Mouse (Mus musculus) A20 (cell line): ENCODE data around the gene Prcp.
"Not testable (repeated sequence)": the region's sequence is repeated elsewhere in the genome, so short reads cannot be mapped to it uniquely, and the experiment has no call there.

Experiments
- DNase-seq: peaks from one replicate; pipeline ENCODE4 v3.0.0-alpha.2; 2011; ENCODE audit warnings: low read depth, low spot score

The Prcp gene

DNA sequence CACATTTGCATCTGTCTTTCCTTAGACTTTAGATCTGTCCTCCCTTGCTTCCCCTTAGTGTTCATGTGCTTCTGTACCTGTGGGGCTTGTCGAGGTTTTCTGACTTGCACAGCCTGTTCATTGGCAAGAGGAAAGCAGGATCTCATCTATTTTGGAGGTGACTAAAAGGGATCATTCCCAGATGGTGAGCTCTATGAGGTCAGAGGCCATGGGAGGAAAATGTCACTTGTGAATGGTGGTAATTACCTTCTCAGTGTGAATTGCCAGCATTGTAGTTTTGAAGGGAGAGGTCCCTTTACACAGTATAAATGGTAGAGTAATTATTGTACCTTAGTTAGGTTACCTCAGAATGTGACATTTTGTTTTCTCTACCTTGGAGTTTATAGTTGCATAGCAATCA, 15.9 kb downstream of the Prcp start:
- DNase-seq: no peak

DNA sequence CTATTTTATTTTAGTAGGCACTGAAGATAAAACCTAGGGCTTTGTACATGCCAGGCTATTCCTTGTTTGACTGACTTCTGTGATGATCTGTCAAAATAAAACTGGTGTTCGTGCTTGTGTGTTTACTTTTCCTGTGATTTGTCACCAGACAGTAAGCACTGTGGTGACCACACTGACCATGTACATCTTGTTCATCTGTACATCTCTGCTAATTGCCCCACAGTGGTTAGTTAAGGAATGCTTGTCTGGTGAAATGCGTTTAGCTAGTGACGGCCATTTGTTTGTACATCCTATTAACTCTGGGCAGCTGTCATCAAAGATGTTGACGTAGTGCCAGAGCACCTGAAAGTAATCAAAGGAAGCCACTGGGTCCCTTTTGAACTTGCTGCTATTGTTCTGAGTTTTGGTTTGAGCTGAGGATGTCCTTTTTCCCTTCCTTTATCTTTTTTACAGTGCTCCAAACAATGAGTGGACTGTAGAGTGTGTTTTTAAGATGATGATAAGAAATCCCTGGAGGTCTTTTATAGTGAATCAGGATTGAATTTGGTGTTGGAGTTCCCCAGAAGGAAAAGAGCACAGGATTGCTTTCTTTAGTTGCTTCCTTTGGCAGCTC, 16.5 kb downstream of the Prcp start:
- no peak for DNase-seq

DNA sequence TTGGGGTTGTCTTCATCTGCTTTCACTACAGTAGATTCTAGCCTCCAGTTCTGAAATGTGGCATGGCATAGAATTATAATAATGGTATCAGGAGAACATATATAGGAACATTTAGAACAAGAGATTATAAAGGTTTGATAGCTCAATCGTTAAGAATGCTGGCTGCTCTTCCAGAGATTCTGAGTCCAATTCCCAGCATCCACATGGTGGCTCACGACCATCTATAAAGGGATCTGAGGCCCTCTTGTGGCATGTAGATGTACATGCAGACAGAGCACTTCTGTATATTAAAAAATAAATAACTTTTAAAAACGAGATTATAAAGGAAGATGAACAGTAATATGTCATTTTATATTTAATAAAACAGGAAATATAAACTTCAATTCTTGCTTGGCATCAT, 19.2 kb downstream of the Prcp start:
- peak; percentile 60 for DNase-seq

DNA sequence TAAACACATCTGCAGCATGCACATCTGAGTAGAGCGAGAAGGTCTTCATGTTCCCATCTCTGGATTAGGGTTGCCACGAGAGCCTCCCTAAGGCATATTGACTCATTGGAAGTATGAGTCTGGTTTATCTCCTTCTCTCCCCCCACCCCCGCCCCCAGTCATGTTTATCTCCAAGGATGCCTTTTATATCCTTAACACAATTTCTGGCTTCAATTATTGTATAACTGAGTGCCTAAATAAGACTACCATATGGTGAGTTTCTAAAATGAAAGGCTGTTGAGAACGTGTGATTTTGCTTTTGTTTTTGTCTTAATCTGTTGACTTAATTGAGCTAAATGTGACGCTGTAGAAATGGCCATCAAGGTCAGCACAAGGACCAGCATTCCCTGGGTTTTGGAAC, 21.8 kb downstream of the Prcp start:
- DNase-seq: no peak

DNA sequence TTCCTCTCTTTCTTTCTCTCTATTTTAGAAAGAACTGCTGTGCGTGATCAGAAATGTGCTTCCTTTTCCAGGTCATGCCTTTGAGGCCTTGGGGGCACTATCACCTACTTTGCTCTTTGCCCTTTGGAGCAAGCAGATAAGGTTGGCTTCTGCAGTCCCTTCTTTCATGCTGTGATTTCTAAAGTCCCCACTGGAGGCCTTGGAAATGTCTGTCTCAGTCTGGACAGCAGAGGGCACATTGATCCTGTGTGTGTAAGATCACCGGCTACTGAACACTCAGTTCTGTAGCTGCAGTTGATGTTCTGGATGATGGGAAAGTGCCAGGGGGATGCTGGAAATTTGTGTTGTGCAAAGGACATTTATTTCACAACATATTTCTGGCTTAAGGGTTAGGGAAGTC, 22.8 kb downstream of the Prcp start:
- DNase-seq: peak; percentile 36

DNA sequence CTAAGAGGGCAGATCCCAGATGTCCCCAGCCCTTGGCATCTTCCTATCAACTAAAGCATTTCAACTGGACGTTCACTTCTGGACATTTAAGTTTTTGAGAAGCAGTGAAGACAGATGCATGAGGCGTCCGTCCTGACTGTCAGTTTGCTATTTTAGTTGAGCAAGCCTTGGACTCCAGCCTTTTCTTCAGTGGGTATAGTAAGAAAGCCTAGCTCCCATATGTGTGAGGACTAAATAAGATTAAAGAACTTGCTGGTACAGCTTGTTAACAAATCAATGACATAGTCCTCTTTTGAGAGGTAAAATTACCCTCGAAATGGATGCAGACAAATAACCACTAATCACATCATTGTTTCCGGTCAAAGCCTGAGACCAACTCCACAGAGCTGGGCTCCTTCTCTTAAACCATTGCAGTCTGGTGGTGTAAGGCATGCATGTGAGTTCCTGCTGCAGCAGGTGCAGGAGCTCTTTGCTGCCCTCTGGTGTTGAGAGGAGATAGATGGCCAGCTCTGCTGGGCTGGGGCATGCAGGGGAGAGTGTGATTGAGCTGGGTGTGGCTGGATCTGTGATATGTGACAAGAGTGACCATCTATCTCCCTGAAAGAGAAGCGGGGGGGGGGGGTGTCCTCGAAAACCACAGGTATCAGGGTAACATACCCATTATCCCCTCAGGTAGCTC, 29.2 kb downstream of the Prcp start:
- peak; percentile 81 for DNase-seq

DNA sequence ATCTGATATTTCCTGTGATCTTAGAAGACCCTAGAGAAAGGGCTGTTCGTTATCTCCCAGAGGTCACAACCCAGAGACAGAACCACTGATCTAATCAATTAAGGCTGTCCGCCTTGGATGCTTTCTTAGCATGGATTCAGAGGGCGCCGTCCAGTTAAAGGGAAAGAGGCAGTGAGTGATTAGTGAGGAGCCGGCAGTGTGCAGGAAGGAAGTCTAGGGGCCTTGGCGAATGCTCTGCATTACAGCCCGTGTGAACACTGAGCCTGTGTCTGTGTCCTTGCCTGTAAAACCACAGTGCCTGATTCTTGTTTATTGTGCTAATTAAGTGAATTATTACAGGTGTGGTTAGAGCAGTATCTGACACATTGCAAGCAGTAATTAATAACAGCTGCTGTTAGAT, 30.0 kb downstream of the Prcp start:
- DNase-seq: not testable (repeated sequence)

DNA sequence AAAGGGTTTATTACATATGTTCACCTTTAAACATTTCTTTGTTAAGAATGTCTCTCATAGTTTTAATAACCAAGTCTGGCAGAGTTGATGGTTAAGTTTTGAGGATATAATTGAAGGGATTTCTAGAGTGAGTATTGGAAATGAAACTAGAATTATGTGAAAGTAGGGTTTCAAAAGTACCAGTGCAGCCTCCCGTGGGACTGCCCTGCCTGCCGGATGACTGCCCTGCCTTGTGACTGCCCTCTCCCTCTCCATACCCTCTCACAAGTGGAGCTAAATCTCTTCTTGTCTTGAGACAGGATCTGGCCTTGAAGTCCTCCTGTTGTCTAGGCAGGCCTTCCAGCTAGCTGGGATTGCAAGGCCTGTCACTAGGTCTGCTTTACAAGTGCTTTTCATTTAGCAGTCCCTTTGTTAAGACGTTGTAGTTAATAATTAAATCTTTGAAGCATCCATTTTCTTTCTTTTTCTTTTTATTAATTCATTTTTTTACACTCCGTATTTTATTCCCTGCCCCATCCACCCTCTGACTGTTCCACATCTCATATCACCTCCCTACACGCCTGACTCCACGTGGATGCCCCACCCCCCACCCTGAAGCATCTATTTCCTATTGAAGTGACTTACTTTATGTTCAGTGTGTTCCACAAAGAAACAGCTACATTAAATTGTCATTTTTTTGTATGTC, 46.0 kb downstream of the Prcp start:
- no peak for DNase-seq

DNA sequence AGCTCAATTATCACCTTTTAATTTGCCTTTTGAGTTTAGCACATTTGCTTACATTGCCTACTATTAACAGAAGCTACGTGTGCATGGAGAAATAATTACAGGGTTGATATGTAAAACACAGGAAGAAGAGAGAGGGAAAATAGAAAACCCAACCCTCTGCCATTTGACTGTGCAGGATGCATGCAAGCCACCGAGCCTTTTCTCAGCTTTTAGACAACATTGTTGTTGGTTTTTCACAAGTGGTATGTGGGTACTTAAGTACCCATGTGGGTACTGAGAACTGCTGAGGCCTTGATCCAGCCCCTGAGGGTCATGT, 46.5 kb downstream of the Prcp start:
- no peak for DNase-seq

DNA sequence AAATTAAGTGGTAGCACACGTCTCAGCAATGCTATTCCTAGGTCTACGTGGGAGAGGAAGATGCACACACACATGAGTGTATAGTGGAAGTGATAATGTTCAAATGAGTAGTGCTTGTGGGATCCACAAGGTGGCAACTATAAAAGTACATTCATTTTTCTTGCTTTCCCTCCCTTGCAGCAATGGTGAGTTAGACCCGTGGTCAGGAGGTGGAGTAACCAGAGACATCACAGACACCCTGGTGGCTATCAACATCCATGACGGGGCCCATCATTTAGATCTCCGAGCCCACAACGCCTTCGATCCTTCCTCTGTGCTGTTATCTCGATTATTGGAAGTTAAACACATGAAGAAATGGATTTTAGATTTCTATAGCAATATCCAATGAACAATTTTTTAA, 58.5 kb downstream of the Prcp start:
- no peak for DNase-seq

DNA sequence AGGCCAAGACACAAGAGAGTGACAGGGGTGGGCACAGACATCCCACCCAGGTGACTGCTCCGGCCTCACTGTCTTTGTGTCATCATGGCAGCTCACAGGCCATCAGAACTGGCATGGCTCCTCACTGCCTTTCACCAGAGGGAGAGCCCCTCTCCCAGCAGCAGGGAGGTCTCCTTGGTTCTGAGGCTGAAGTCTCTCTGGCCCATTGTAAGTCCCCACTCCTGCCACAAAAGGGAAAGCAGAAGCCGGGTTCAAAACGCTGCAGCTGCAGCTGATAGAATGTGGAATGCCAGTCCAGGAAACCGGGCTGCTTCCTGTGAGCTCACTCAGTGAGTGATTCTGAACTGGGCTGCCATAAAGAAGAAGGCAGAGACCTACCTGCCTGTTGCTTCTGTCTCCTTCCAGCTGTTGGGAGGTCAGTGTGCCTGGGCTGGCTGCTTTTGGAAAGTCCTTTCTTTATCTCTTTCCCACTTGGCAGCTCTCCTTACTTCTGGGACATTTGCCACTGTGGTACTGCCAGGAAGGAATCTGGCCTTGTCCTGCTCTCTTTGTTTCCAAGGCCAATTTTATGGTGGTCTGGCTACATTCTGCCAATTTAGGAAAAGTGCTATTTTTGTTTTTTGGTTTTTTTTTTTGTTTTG, 59.2 kb downstream of the Prcp start:
- not testable (repeated sequence) for DNase-seq

DNA sequence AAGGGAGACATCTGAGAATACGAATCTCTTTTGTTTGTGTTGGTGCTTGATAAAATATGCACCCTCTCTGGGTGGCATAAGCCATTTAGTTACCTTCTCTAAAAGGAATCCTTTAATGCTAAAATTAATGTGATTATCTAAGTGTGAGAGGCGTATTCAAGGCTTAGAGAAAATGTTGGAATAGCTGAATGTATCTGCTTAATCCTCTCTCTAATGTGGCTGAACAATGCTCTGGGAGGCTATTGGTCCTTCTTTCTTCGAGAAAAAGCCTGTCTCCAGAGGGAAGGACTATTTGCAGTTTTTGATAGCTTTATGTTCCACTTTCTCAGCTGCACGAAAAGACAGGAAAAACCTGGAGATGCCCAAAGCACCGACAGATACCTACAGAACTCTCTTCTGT, 62.5 kb downstream of the Prcp start:
- no peak for DNase-seq

DNA sequence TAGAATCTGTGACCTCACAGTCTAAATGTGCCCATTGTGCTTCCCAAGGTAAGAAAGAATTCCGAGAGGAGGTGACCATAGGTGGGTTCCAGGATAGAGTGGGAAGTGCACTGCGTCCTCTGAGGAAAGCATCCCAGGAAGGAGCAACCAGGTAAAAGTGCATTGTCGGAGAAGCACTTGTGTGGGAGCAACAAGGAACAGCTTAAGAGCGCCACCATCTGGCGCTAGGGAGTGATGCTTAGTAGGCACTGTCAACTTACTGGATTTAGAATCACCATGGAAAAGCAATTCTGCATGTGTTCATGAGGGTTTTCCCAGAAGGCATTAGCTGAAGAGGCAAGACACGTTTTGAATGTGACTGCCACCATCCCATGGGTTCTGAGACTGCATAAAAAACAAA, 63.7 kb downstream of the Prcp start:
- peak; percentile 43 for DNase-seq

DNA sequence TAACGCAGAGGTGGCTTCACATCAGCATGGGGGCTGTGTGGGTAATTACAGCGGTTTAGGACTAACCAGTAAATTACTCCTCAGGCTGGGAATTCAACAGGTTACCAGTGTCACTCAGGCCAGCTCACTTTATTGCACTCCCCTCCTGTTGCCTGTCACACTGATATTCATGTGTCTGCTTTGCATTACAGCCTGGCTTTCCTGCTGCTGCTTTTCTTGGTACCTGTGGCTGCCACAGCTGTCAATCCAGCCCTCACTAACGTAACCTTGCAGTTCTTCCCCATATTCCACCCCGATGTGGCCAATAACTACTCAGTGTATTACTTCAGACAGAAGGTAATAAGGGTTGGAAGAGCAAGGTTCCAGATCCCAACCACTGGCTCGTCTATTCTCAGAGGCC, 65.5 kb downstream of the Prcp start:
- no peak for DNase-seq

DNA sequence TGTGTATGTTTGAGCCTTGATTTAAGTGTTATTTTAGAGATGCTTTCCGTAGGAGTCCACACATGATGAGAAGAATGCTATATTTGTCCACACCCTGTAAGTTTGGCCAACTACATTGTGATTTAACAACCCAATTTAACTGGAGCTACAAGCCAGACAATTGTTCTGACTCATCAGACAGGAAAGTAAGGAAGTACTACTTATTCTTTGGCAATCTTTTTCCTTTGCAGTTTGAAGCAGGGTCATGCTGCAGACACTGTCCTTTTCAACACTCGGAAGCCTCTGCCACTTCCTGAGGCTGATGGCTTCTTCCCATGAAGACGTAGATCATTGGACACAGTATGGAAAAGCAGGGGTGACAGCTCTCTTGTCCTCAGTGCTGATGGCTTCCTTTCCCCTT, 76.5 kb downstream of the Prcp start:
- no peak for DNase-seq

DNA sequence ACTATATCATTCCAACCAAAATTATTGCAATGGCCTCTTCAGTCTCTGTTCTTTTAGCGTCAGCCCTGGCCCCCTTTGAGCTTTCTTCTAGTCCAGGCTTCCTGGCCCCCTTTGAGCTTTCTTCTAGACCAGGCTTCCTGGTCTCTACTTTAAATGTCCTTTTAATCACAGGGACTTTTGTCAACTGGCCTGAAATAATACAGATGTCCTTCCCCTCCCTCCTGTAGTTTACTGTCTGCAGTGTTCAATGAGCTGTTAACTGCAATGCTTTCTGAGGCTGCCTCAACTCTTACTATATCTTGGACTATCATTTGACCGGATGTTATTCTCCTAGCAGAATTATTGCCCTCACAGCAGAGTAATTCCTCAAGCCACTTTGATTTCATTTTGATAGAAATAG, 77.9 kb downstream of the Prcp start:
- no peak for DNase-seq

DNA sequence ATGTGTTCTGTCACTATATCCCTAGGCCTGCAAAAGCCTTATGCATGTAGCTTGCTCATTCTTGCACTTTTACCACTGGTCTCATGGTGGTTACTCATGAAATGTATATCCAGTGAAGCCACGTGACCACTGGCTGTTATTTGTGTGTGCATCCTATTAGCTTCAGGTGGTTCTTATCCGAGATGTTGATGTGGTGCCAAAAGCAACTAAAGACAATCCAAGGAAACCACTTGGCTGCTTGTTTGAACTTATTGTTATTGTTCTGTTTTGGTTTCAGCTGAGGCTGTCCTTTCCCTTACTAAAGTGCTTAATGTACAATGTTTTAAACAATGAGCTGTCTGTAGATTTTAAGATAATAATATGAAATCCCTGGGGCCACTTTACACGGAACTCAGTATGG, 85.5 kb downstream of the Prcp start:
- DNase-seq: no peak

DNA sequence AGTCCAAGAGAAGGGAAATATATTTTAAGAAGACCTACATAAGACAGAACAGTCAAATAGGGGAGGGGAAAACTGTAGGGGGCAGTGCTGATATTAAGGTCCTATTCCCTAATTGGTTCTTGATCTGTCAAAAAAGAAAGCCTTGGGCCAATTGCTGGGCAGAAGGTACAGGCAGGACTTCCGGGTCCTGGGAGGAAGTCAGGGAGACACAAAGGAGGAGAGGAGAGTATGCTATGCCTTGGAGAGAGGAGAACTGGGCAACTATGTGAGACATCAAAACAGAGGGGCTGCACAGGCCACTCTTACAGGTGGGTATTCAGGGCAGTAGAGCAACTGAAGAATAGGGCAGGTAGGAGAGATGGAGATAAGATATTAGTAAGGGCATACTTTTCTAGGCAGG, 87.6 kb downstream of the Prcp start:
- DNase-seq: no peak

DNA sequence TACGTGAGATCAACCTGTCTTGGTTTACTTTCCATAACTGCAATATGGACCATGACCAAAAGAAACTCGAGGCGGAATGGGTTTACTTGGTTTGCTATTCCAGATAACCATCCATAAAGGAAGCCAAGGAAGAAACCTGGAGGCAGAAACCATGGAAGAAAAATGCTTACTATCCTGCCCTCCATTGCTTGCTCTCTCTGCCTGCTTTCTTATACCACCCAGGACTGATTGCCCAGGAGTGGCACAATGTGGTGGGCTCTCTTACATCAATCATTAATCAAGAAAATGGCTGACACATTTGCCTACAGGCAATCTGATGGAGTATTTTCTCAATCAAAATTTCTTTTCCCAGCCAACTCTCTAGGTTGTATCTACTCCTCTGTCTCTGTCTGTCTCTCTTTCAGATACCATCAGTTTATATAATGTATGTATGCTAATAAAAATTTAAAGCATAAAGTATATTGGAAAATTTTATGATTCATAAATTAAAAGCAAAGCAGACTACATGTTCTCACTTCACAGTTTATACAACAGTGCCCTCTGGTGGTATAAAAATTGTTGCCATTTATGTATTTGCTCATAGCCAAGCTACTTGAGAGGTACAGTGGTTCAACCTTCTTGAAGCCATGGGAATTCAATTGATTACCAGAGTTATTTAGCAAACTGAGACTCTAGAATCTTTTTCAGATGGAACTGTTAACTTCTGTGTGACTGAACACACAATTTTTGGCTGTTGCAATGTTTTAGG, 90.7 kb downstream of the Prcp start:
- DNase-seq: peak; percentile 69

DNA sequence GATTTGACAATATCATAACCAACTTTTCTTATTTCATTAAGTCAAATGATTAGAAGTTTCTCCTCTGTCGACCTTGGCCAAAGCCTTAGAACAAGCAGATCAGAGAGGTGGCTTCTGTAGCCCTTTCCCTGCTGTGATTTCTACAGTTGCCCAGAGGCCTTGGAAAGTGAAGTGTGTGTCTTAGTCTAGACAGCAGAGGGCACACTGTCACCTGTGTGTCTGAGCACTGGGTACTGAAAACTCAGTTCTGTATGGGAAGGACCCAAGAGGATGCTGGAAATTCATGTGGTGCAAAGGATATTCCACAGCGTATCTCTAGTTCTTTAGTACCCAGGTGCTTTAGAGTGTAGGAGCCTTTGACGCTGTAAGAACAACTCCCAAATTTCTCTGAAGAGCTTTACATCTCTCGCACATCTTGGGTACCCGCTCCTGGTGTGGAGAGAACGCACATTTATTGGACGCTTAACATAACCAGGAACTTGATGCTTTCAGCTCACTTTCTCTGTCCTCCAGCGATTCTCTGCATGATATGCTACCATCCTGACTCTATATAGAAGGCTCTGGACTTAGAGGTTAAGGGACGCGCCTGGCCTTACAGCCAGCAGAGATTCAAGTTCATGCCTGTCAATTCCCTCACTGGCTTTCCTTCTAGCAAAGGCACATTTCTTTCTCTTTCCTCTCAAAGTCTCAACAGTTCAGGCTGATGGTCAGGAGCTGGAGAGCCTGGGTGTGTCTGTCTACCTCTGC, 93.3 kb downstream of the Prcp start:
- DNase-seq: peak; percentile 16

DNA sequence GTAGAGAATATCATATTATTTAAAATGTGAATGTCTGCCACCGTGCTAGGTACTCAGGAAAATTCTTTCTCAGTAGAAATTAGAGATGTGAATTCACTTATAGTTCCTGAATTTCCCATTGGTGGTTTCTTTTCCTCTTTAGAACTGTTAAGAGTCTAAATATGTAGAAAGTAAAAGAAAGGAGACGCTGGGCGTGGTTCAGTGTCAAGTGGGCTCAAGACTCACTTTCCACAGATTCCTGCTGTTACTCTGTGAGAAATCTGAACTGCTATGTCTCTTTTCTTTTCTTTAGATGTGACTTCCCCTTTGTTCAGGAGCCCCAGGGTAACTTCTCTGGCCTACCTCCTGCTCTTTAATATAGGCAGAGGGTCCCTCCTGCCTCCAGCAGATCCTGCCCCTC, 103.2 kb downstream of the Prcp start:
- no peak for DNase-seq

DNA sequence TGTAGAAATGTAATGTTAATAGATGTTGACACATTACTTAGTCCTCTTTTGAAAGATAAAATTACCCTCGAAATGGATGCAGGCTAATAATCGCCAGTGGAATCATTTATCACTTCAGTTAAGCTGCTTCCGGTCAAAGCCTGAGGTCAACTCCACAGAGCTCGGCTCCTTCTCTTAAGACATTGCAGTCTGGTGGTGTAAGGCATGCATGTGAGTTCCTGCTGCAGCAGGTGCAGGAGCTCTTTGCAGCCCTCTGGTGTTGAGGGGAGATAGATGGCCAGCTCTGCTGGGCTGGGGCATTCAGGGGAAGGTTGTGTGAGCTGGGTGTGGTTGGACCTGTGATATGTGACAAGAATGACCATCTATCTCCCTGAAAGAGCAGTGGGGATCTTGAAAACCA, 104.0 kb downstream of the Prcp start:
- no peak for DNase-seq
